Mouse (Mus musculus) erythroblast, embryonic 14.5 days (primary cell): ENCODE measurements around the gene Spsb1. TPM values are rescaled to one million over a fixed set of nuclear protein-coding genes. Genes with fewer than 3 reads are reported as not detected.

Experiments
- H3K27me3 ChIP-seq: 2 replicates; pipeline ENCODE4 v1.6.1; 2012; ENCODE audit warnings: inconsistent platforms; ENCODE audit not compliant: control insufficient read depth
- H3K36me3 ChIP-seq: 2 replicates; pipeline ENCODE4 v1.6.1; 2012; ENCODE audit warnings: mild to moderate bottlenecking, inconsistent platforms; ENCODE audit not compliant: control insufficient read depth
- H3K4me1 ChIP-seq: 2 replicates; pipeline ENCODE4 v1.6.1; 2012; ENCODE audit warnings: inconsistent platforms; ENCODE audit not compliant: control insufficient read depth
- H3K4me3 ChIP-seq: replicated peaks from 2 replicates; pipeline ENCODE3; 2012; ENCODE audit warnings: moderate library complexity, mild to moderate bottlenecking, inconsistent platforms
- H3K9me3 ChIP-seq: 2 replicates; pipeline ENCODE4 v1.6.1; 2012; ENCODE audit warnings: low read length, inconsistent platforms, mixed read lengths; ENCODE audit not compliant: control insufficient read depth
- GATA1 ChIP-seq: IDR thresholded peaks from 2 replicates; pipeline ENCODE4 v1.6.1; 2012; ENCODE audit warnings: low read length, inconsistent platforms, mixed read lengths
- TAL1 ChIP-seq: IDR thresholded peaks from 3 replicates; pipeline ENCODE4 v1.6.1; 2012; ENCODE audit warnings: low read length, inconsistent platforms, mixed read lengths
- polyA plus RNA-seq: library from polyadenylated mRNA; stranded (reverse); fragments of >175 nt; gene quantifications from 2 replicates; pipeline ENCODE4 v1.2.3, GENCODE M21; 2012

The Spsb1 gene
- polyA plus RNA-seq, 1 experiment, result not detected

DNA sequence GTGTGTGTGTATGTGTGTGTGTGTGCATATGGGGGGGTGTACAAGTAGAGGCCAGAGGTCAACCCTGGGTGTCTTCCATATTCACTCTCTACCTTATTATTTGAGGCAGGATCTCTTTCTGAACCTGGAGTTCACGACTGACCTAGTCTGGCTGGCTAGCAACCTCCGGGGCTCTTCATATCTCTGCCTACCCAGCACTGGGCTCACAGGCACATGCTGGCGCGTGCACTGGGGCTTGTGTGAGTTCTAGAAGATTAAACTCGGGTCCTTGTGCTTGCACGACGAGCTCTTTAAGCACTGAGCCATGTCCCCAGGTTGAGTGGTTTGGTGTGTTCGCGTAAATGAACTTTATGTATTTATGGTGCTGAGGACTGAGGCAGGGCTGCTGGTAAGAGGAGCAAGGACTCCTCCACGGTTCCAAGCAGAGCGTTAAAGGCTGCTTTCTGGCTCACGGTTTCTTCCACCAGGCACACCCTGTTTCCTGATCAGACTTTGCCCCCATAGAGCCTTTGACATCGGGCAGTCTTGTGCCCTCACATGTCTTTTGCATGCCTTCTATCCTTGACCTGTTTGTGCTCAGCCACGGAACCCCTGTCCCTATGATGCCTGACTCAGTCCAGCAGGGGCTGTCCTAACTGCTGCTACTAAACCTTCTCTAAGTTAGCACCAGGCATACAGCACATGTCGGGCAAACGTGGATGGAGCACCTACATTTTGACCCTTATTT, 21.2 kb downstream of the Spsb1 start:
- H3K36me3 ChIP-seq, result no peaks in the 10 kb centered on the region
- no peaks in the 10 kb centered on the region for H3K4me1 ChIP-seq
- peaks cover 7% of the 10 kb centered on the region; the same call in 1 of the 2 replicates for H3K9me3 ChIP-seq
- H3K27me3 ChIP-seq, result no peaks in the 10 kb centered on the region; the same call in 1 of the 2 replicates
- H3K4me3 ChIP-seq, result no peak overlapping the region
- no peak for TF ChIP-seq GATA1
- TF ChIP-seq TAL1, result no peak

DNA sequence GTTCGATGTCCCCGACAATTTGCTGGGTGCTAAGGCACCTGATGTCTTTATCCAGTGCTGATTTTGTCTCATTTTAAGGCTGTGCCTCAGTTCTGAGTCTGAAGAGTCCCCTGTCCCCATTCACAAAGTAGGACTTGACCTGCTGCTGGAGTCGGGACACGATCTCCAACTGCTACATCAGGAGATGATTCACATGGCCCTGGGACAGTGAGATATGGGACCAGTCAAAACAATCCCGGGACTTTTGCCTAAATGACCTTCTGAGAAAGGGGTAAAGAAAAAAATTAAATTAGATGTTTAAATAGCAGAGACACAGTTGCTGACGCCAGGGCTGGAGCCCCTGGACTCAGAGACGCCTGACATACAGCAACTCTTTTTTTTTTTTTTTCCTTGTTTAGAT, 21.8 kb downstream of the Spsb1 start:
- Histone ChIP-seq H3K9me3 (peaks cover 7% of the 10 kb centered on the region; the same call in 1 of the 2 replicates), H3K4me1 (no peaks in the 10 kb centered on the region)
- TF ChIP-seq GATA1 (no peak), TAL1 (no peak)

DNA sequence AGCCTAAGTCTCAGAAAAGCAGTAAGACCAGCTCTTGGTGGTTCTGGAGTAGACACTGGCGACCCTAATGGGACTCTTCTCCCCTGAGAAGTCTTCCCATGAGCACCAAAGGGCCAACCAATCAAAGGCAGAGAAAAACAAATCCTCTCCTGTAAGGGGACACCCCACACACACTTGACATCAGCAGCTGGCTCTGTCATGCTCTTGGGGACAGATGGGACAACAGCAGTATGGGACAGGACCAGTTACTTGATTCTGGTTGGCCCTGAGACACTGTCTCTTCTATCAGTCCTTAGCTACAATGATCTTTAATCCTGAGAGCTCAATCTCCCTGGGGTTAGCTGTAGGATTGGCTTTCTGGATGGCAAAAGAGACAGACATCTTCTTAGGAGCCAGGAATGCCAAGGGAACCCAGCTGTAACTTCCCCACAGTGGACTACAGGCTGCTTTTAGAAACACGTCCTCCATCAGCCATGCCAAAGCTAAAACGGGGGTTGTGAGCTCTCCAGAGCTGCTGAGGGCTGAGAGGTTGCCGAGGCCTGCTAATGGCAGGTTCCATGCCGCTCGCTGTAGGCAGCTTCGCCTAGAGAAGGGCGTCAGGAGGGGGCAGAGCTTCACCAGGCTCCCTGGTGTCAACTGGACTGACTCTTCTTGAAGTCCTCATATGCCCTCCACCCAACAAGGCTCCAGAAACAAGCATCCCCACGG, 22.6 kb downstream of the Spsb1 start:
- peaks cover 7% of the 10 kb centered on the region; the same call in 1 of the 2 replicates for H3K9me3 ChIP-seq
- TF ChIP-seq GATA1, result no peak
- TF ChIP-seq TAL1, result no peak; the same call in 2 of the 3 replicates
- no peaks in the 10 kb centered on the region for H3K4me1 ChIP-seq
- H3K27me3 ChIP-seq, result no peaks in the 10 kb centered on the region; the same call in 1 of the 2 replicates
- H3K4me3 ChIP-seq, result no peak overlapping the region
- H3K36me3 ChIP-seq, result no peaks in the 10 kb centered on the region

More for the DNA sequence above, 21.8 kb downstream of the Spsb1 start:
- H3K4me3 ChIP-seq, result no peak overlapping the region
- H3K36me3 ChIP-seq, result no peaks in the 10 kb centered on the region
- no peaks in the 10 kb centered on the region; the same call in 1 of the 2 replicates for H3K27me3 ChIP-seq

DNA sequence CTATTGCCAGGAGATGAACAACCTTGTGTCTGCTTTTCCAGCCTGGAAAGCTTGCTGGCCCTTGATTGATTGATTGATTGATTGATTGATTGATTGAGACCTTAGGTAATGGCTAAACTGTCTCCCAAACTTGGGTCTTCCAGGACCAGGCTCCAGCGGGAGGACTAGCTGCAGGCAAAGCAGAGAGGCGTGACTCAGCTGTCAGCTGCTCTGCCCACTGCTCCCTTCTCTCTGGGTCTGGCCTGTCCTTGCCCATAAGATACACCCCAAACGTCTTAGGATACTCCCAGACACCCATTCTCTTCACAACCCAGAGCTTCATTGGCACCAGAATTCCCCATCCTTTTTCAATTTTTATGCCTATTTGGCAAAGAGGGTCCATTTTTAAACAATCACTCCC, 24.1 kb downstream of the Spsb1 start:
- Histone ChIP-seq H3K9me3 (peaks cover 7% of the 10 kb centered on the region; the same call in 1 of the 2 replicates), H3K36me3 (no peaks in the 10 kb centered on the region), H3K27me3 (no peaks in the 10 kb centered on the region; the same call in 1 of the 2 replicates), H3K4me3 (no peak overlapping the region), H3K4me1 (no peaks in the 10 kb centered on the region)
- TF ChIP-seq TAL1, result no peak
- TF ChIP-seq GATA1, result no peak

DNA sequence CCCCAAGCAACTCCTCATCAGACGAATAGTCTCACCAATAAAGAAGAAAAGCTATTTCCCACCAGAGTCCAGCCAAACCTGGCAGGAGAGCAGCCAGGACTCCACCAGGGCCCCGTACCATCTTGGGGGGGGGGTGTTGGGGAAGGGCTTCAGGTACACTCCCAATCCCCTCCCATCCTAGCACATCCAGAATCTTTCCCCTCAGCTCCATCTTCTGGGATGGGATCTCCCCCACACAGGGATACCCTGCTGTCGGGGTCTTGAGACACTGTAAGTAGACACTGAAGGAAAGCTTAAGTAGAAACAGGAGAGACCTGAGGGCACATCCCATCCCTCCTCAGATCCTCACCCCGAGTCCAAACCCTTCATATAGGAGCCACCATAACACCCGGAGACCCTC, 31.8 kb downstream of the Spsb1 start:
- no peak for TF ChIP-seq GATA1
- no peak for TF ChIP-seq TAL1
- Histone ChIP-seq H3K4me3 (no peak overlapping the region), H3K27me3 (no peaks in the 10 kb centered on the region), H3K4me1 (no peaks in the 10 kb centered on the region), H3K9me3 (no peaks in the 10 kb centered on the region), H3K36me3 (no peaks in the 10 kb centered on the region)

DNA sequence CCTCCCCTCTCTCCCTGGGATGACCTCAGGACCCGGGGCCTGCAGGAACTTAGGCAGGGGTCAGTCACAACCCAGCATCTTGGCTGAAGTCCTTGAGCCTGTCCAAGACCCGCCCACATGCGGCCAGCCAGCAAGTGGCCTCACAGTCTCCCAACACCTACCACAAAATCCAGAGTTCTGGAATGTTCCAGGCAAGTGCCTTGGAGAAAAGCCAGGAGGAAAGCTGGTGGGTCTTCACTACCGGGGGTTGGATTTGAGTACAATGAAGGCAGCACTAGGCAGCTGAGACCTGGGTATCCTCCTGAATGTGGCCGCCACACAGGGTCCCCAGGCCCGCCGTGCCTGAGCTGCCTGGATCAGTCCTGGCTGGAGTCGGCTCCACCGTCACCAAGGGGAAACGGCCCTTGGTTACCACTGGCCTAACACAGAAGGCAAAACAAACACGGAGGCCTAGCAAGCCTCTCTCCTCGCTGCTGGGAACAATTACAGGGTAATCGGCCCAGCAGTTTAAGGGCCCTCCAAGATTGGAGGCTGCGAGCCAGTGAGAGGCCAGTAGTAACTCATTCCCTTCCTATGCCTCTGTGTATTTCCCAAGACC, 32.6 kb downstream of the Spsb1 start:
- H3K9me3 ChIP-seq, result no peaks in the 10 kb centered on the region
- no peaks in the 10 kb centered on the region for H3K27me3 ChIP-seq
- TF ChIP-seq GATA1 (no peak), TAL1 (no peak)
- H3K4me3 ChIP-seq, result no peak overlapping the region
- no peaks in the 10 kb centered on the region for H3K4me1 ChIP-seq
- H3K36me3 ChIP-seq, result no peaks in the 10 kb centered on the region

DNA sequence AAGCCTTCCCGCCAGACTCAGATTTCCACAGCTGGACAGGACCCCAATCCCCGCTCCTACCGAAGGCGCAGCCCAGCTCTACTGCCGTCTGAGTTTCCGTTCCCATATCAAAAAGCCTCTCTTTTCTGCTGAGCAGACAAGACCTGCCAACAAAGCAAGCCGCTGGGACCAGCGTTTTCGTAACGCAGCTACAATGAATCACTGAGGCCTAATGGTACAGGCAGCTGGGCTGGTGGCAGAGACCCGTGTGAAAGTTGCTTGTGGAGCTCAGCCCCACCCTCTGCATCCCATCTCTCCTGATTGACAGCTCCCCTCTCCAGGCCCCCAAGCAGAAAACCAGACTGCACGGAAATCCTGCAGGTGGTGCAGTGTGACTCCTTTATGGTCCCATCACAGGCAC, 34.0 kb downstream of the Spsb1 start:
- H3K27me3 ChIP-seq, result no peaks in the 10 kb centered on the region
- no peaks in the 10 kb centered on the region for H3K9me3 ChIP-seq
- TF ChIP-seq TAL1 (no peak), GATA1 (no peak)
- no peaks in the 10 kb centered on the region for H3K36me3 ChIP-seq
- no peaks in the 10 kb centered on the region for H3K4me1 ChIP-seq
- no peak overlapping the region for H3K4me3 ChIP-seq

DNA sequence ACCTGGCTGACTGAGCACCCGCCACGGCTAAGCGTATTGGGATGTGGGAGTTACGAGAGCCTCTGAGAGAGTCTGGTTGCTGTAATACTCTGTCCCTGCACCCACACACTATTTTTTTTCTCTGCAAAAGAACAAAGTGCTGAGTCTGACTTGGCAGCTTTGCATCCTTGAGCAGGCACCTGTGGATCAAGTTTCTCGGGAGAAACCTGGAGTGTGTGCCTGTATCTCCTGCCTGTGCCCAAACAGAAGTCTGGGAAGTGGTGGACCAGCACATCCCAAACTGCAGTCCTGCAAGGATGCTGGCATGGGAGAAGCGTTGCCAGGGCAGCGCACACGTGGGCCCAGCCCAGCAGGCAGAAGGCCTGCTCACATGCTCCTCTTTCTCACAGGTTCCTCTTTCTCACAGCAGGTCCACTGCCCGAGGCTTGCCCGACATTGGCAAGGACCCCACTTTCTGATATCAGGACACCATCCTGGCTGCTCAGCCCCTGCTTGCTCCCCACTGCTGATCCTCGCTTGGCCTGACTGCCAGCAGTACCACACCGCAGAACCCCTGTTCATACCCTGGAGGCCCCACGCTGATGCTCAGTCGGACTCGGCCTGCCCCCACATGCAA, 36.3 kb downstream of the Spsb1 start:
- Histone ChIP-seq H3K27me3 (no peaks in the 10 kb centered on the region), H3K4me3 (no peak overlapping the region), H3K36me3 (no peaks in the 10 kb centered on the region), H3K4me1 (no peaks in the 10 kb centered on the region), H3K9me3 (no peaks in the 10 kb centered on the region)
- TF ChIP-seq TAL1 (no peak), GATA1 (no peak)

DNA sequence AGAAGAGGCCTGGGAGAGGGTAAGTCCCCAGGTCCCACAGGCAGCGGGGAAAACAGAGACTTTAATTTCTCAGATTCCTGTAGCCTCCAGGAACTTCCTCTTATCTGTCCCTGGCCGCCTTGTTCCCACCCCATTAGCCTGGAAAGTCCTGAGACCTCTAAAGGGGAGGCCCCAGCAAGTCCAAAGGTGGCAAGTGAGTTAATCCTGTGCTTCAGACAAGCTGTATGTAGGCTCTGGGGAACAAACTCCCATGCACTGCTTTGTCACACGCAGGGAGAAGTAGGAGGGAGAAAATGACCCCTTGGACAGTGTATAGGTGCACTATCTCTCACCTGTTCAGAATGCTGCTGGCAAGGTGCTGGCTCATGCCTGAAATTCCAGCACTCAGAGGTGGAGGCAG, 38.0 kb downstream of the Spsb1 start:
- H3K27me3 ChIP-seq, result no peaks in the 10 kb centered on the region
- no peak for TF ChIP-seq GATA1
- TF ChIP-seq TAL1, result no peak

More for the DNA sequence above, 38.0 kb downstream of the Spsb1 start:
- Histone ChIP-seq H3K36me3 (no peaks in the 10 kb centered on the region), H3K9me3 (no peaks in the 10 kb centered on the region), H3K4me3 (no peak overlapping the region), H3K4me1 (no peaks in the 10 kb centered on the region)
